Comparison of ENCODE assay signal across 8 mouse cellular contexts in genomic region chr14:54228933-54229713, GRCm38 (mm10). TPM values are rescaled to one million over a fixed set of nuclear protein-coding genes. Genes with fewer than 3 reads are reported as not detected.
DNase-seq lines count a peak whose midpoint lies in the region; ATAC-seq and TF ChIP-seq lines count a peak whose summit lies in the region.

No protein-coding gene starts in this region.

- WGBS in forebrain, embryonic 15.5 days: 8% methylated on average over 25 of the region's 25 CpGs
- WGBS in midbrain, embryonic 10.5 days: 3% methylated on average over 25 of the region's 25 CpGs

- H3K4me1 ChIP-seq in E14TG2a.4 (replicated peaks; ENCODE audit: low read depth, low read length): peaks cover 80% of the 10 kb centered on the region
- H3K4me1 ChIP-seq in forebrain, embryonic 15.5 days: peaks cover 22% of the 10 kb centered on the region
- peaks cover 42% of the 10 kb centered on the region for H3K4me1 ChIP-seq in midbrain, embryonic 10.5 days

- H3K27ac ChIP-seq in forebrain, embryonic 15.5 days (replicated peaks): peak overlapping the region; percentile 71
- H3K27ac ChIP-seq in midbrain, embryonic 10.5 days (replicated peaks): peak overlapping the region; percentile 83

- no peak for TF ChIP-seq CTCF in E14TG2a.4 (conservative IDR thresholded peaks at IDR 0.05; ENCODE audit: low read length)

- H3K9ac ChIP-seq in forebrain, embryonic 15.5 days (replicated peaks): peak overlapping the region; percentile 61

- peaks cover 2% of the 10 kb centered on the region; the same call in 1 of the 2 replicates for H3K27me3 ChIP-seq in E14TG2a.4 (ENCODE audit: insufficient read depth, low read length)
- H3K27me3 ChIP-seq in forebrain, embryonic 15.5 days: no peaks in the 10 kb centered on the region
- peaks cover 7% of the 10 kb centered on the region for H3K27me3 ChIP-seq in midbrain, embryonic 10.5 days (ENCODE audit: low read depth, poor library complexity, severe bottlenecking)

- peak overlapping the region; percentile 63 for H3K4me3 ChIP-seq in E14TG2a.4 (replicated peaks; ENCODE audit: low read length)
- H3K4me3 ChIP-seq in forebrain, embryonic 15.5 days: peak overlapping the region; percentile 29
- peak overlapping the region; percentile 55 for H3K4me3 ChIP-seq in midbrain, embryonic 10.5 days

- H3K36me3 ChIP-seq in E14TG2a.4 (ENCODE audit: insufficient read depth, low read length): no peaks in the 10 kb centered on the region
- H3K36me3 ChIP-seq in forebrain, embryonic 15.5 days: no peaks in the 10 kb centered on the region
- no peaks in the 10 kb centered on the region; the same call in 1 of the 2 replicates for H3K36me3 ChIP-seq in midbrain, embryonic 10.5 days

- ATAC-seq in forebrain, embryonic 15.5 days (replicated peaks): peak; percentile 67

- DNase-seq in cerebellum, postnatal 25 days: peak; percentile 41 to 43
- DNase-seq in cerebellum, adult 11-12 months: no peak
- DNase-seq in midbrain, embryonic 10.5 days (ENCODE audit: low spot score): peak; percentile 56
- DNase-seq in urinary bladder, postnatal 14 days (ENCODE audit: low spot score): no peak
- DNase-seq in adrenal gland, postnatal 4 days (ENCODE audit: low spot score in 2 of 2): no peak
- DNase-seq in urinary bladder, postnatal 25 days (ENCODE audit: low spot score): no peak

- H3K4me2 ChIP-seq in forebrain, embryonic 15.5 days (replicated peaks): peak overlapping the region; percentile 62

- no peaks in the 10 kb centered on the region for H3K9me3 ChIP-seq in E14TG2a.4 (ENCODE audit: low read length)
- no peaks in the 10 kb centered on the region for H3K9me3 ChIP-seq in forebrain, embryonic 15.5 days
- no peaks in the 10 kb centered on the region for H3K9me3 ChIP-seq in midbrain, embryonic 10.5 days (replicated peaks)

RNA-seq across cellular contexts. Expression of gene Dad1, which starts 24.8 kb away (rescaled TPM):
- 286 and 291 TPM in 2 replicates for polyA plus RNA-seq in forebrain, embryonic 15.5 days (2015; fragmentation: Nextera tagmentation; extraction: Ambion mirVana)
- polyA plus RNA-seq in midbrain, embryonic 10.5 days (2016; fragmentation: Nextera tagmentation; extraction: Ambion mirVana): 242 and 244 TPM in 2 replicates
- 100 to 1,000 TPM; 195 to 211 TPM for total RNA-seq in adrenal gland, postnatal 4 days (2021)

RNA-seq across cellular contexts. Expression of gene Abhd4, which starts 24.9 kb away (rescaled TPM):
- polyA plus RNA-seq in forebrain, embryonic 15.5 days (2015; fragmentation: Nextera tagmentation; extraction: Ambion mirVana): 47.7 and 53.9 TPM in 2 replicates
- 36.7 and 41.5 TPM in 2 replicates for polyA plus RNA-seq in midbrain, embryonic 10.5 days (2016; fragmentation: Nextera tagmentation; extraction: Ambion mirVana)
- 100 to 1,000 TPM; 351 to 353 TPM for total RNA-seq in adrenal gland, postnatal 4 days (2021)

RNA-seq across cellular contexts. Expression of gene Olfr49, which starts 55.6 kb away (rescaled TPM):
- polyA plus RNA-seq in forebrain, embryonic 15.5 days (2015; fragmentation: Nextera tagmentation; extraction: Ambion mirVana): not detected in 2 replicates
- polyA plus RNA-seq in midbrain, embryonic 10.5 days (2016; fragmentation: Nextera tagmentation; extraction: Ambion mirVana): not detected in 2 replicates
- not detected for total RNA-seq in adrenal gland, postnatal 4 days (2021)

Comparison
In these comparisons a context has a peak if more than half of its experiments do, and no peak if none do; other contexts are left out.
1. DNase-seq: peak in cerebellum, postnatal 25 days (2 of 2) and midbrain, embryonic 10.5 days (single experiment); none in cerebellum, adult 11-12 months (single experiment), urinary bladder, postnatal 14 days (single experiment), adrenal gland, postnatal 4 days (0 of 2) and urinary bladder, postnatal 25 days (single experiment).
2. Peak in every context shown above with its lines, with median percentiles within 50 percentile points of each other: H3K4me3 ChIP-seq.